Mouse (Mus musculus): Measurements from ENCODE around the gene Drc1.

DNA sequence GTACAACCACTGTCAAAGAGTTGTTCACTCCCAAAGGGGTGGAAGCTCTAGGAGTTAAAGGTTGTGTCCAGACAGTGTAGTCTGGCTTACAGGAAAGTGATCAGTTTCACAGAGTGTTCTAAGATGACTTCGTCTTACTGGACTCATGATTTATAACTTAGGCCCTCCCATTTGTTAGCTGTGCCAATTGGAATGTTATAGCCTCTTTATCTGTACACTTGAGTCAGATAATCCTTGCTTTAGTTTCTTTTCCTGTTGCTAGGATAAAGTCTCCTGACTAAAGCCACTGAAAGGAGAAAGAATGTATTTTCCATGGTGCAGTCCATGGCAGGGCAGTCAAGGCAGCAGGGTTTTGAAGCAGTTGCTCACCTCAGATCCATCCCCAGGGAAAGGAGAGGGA, 38.8 kb upstream of the Drc1 start:
- TF ChIP-seq CTCF (IDR thresholded peaks at IDR 0.05; ENCODE audit: low read depth, low read length) (no peak), POLR2A (IDR thresholded peaks at IDR 0.05; ENCODE audit: extremely low read depth, insufficient read depth, low read length) (no peak)

Data from liver, adult 2 months (tissue).